Mouse (Mus musculus) heart, adult 2 months (tissue): ENCODE data around the gene Tgfbr2.

Experiments used
- CTCF ChIP-seq: fragments of 200-600 bp; IDR thresholded peaks from 2 replicates; pipeline ENCODE4 v1.8.1; 2022; ENCODE audit warnings: antibody characterized with exemption, mild to moderate bottlenecking, moderate library complexity
- EP300 ChIP-seq: fragments of 200-500 bp; IDR thresholded peaks from 2 replicates; pipeline ENCODE4 v1.6.1; 2011; ENCODE audit warnings: low read depth, low read length, control low read depth; ENCODE audit not compliant: insufficient read depth

DNA sequence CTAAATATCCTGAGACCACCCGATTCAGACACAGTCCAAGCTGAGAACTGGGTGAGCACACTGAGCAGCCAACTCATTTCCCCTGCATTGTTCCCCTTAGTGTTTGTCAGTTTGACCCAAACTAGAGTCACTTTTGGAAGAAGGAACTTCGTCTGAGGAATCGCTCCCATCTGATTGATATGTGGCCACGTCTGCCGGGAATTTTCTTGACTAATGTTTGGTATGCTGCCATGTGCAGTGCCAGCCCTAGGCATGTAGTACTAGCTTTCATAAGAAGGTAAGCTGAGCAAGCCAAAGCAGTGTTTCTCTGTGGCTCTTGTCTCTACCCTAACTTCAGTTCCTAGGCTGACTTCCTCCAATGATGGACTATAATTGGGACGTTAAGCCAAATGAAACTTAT is 7.9 kb upstream of the Tgfbr2 start:
- TF ChIP-seq EP300: no peak
- TF ChIP-seq CTCF: no peak
